Mouse (Mus musculus): ENCODE data around the gene C130079G13Rik.
"Not testable (repeated sequence)": the region's sequence is repeated elsewhere in the genome, so short reads cannot be mapped to it uniquely, and the experiment has no call there.

Gene C130079G13Rik

DNA sequence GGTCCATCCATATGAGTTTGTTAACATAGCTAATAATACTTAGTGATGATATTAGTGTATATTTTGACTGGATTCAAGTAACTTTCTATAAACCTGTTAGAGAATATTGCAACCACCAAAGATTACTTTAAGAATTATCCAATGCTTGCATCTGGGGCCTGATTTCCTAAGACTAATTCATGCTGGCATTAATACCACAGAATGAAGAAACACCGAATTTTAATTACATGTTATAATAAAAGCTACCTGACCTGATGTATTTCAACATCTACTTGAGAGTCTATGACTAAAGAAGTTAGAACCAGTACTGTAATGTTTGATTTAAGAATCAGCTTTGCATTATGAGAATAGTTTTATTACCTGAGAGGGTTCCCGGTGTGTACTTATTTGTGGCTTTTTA, at the start of gene C130079G13Rik:
Gene C130079G13Rik (plus strand): TSS at position 301 of the 400 bp plus-strand sequence.
- no peak for DNase-seq

DNA sequence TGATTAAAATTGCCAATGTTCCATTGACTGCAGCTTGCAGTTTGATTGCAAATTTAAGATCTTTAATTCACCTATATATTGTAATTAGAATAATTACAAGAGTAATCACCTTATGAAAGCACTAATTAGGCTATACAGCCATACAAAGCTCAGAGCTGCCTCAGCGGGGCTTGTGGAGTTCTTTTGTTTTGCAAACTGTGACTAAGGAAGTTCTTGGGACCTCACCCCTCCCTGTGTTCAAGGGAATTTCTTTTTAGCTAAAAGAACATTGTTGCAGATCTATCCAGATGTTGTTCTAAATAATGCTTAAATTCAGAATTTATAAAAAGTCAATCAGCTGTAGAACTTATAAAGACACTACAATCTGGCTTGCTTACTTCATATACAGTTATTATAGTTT, 47.4 kb upstream of the C130079G13Rik start:
- not testable (repeated sequence) for DNase-seq

DNA sequence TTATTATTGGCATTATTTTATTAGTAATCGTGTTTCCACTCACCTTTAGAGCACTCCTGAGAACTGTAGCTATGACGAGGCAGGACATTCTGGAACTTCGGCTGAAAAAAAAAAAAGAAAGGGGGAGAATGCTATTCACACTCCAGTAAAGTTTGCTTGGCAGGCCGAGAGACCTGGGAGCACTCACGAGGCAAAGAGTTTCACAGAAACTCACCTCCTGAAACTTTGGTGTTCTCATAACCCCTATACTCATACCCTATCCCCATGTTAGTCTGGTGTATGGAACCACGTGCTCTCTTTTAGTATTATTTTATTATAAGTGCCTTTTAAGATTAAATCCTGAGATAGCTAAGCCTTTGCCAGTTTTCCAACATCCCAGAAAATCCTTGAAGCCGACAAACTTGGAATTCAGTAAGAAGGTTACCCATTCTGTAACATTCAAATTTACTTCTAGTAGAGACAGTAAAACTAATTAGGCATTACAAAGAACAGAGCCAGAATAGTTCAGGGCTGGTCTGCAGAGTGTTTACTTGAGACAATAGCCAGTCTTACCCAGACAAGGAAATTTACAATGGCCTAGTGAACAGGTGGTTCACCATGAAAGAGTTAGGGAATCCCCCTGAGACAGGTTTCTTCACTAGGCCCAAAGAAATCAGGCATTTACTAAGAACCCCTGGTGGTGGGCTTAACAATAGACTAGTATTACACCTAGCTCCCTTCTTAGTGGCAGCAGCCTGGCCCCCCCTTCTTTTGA, 45.0 kb upstream of the C130079G13Rik start:
- DNase-seq, result not testable (repeated sequence)

DNA sequence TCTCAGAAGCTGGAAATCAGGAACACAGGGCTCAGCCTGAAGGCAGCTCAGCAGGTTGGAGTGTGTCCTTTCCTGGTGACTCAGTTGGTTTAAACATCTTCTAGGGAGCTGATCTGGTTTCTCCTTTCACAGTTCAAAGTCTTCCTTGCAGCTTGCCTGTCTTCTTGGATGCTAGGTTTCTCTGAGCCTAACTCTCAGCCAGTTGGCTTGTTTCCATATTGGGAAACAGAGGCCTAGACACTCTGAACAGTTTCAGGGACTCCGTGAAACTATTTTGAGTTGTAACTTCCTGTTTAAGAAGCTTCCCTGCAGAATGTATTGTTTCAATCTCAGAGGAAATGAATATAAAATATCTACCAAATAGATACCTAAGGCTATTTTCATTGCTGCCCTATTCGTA, 31.7 kb upstream of the C130079G13Rik start:
- no peak for DNase-seq

DNA sequence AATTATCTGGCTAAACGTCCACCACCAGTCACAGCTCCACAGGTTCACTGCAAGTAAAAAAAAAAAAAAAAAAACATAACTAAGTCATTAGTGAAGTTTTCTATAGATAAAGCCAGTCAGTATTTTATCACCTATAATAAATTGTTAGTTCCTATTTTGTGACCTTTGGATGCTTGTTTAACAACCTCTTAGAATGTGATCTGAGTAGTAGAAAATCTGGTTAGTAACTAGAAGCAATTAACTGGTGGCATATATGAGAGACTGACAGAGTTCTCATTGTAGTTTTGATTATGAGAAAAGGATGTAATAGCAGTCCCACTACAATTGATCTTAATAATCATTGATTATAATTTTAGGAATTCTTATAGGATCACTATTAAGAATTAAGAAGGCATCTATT, 9.6 kb downstream of the C130079G13Rik start:
- no peak for DNase-seq

DNA sequence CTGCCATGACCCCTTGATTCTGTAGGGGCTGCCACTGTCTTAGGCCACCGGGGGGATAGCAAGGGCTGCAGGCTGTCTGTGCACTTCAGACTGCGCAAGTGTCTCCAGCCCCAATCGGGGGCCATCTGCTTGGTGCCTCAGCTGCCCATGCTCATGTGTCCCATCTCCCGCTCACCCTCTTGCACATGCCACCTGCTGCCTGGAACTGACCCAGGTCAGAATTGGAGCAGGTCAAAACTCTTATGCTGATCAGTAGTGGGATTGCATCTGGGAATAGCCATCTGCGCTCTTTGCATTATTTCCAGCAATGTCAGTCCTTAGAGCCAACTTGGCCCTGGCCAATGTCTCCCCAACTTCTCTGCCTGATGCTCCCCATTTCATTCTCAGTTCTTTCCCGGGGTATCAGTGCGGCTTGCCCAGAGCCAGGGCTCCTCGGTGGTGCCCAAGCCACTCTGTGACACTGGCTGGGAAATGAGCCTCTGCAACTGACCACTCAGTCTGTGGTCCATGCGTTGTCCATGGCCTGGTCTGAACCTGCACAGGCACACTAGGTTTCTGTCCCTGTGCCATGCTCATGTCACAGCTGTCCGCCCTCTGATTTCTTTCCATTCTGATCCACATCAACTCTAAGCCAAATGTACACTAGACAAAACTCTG, 22.4 kb downstream of the C130079G13Rik start:
- DNase-seq, result no peak

DNA sequence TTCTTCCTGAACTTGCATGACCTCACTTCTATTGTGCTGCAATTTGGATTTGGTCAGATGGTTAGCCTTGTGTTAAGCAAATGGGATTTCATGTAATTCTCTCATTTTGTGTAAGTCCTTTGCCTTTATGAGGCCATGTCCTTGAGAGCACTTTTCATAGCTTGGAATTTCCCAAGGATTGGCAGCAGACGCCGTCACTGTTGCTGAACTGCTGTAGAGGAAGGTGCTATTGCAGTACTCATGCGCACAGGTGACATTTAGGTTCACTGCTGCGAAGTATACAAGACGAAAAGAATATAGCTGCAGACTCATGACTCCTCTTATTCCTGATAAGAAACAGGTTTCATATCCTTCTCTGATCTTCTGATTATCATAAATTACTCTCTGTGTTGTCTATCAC, 45.9 kb downstream of the C130079G13Rik start:
- no peak for DNase-seq

DNA sequence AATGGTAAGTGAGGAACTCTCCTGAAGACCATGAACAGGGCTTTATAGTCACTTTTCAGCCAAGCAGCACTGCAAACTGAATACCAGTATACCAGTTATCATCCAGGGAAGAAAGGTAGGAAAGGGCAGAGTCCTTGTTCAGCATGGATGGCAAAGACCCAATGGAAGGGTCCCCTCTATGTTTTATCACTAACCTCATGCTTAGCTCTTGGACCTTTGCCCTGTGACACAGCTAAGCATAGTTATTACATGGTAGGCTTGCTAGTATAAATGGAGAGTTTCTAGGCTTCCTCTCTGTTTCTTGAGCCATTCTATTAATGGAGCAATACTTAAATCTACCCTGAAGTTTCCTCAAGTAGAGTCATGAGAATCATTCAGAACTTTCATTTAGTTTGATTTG, 49.6 kb downstream of the C130079G13Rik start:
- DNase-seq, result no peak

All from layer of hippocampus, adult 9-11 months (tissue).